Mouse (Mus musculus): ENCODE measurements around the gene Gm11985. TPM values are rescaled to one million over a fixed set of nuclear protein-coding genes. Genes with fewer than 3 reads are reported as not detected.

The Gm11985 gene
- polyA plus RNA-seq, 1 experiment from 2014 or later, result not detected

GRCm38 (mm10) chr11:7199736-7200392 is 11.5 kb upstream of the Gm11985 start:
- H3K36me3 ChIP-seq, result no peaks in the 10 kb centered on the region
- 54% methylated on average over 14 of the region's 14 CpGs for WGBS

GRCm38 (mm10) chr11:7198481-7199256 is 10.3 kb upstream of the Gm11985 start:
- peaks cover 19% of the 10 kb centered on the region for H3K4me1 ChIP-seq
- ATAC-seq (ENCODE audit: insufficient number of reproducible peaks, insufficient read depth, low FRiP score, low TSS enrichment, low read depth), result no peak
- no peaks in the 10 kb centered on the region for H3K9me3 ChIP-seq
- no peak overlapping the region for H3K4me3 ChIP-seq
- 59% methylated on average over 10 of the region's 10 CpGs for WGBS
- no peak overlapping the region for H3K4me2 ChIP-seq
- no peaks in the 10 kb centered on the region for H3K27me3 ChIP-seq
- 0 out of 2 replicates have a peak overlapping the region, but pooled peaks have one; percentile 28 for H3K27ac ChIP-seq
- H3K9ac ChIP-seq, result no peak overlapping the region
- no peaks in the 10 kb centered on the region for H3K36me3 ChIP-seq

More at GRCm38 (mm10) chr11:7199736-7200392, 11.5 kb upstream of the Gm11985 start:
- no peaks in the 10 kb centered on the region for H3K9me3 ChIP-seq
- ATAC-seq (ENCODE audit: insufficient number of reproducible peaks, insufficient read depth, low FRiP score, low TSS enrichment, low read depth), result no peak
- peaks cover 19% of the 10 kb centered on the region for H3K4me1 ChIP-seq
- H3K27me3 ChIP-seq, result no peaks in the 10 kb centered on the region
- no peak overlapping the region for H3K9ac ChIP-seq
- H3K4me2 ChIP-seq, result no peak overlapping the region
- no peak overlapping the region for H3K27ac ChIP-seq
- no peak overlapping the region for H3K4me3 ChIP-seq

GRCm38 (mm10) chr11:7198006-7198405 is 9.6 kb upstream of the Gm11985 start:
- Histone ChIP-seq H3K36me3 (no peaks in the 10 kb centered on the region), H3K27ac (0 out of 2 replicates have a peak overlapping the region, but pooled peaks have one; percentile 28), H3K27me3 (no peaks in the 10 kb centered on the region), H3K4me3 (no peak overlapping the region), H3K9ac (no peak overlapping the region), H3K4me2 (no peak overlapping the region), H3K9me3 (no peaks in the 10 kb centered on the region), H3K4me1 (peaks cover 19% of the 10 kb centered on the region)
- 85% methylated on average over 19 of the region's 19 CpGs for WGBS
- no peak for ATAC-seq (ENCODE audit: insufficient number of reproducible peaks, insufficient read depth, low FRiP score, low TSS enrichment, low read depth)

- Histone ChIP-seq H3K4me1 (peaks cover 17% of the 10 kb centered on the region), H3K9me3 (no peaks in the 10 kb centered on the region), H3K4me3 (no peak within 1 kb of the TSS), H3K27me3 (no peaks in the 10 kb centered on the region), H3K36me3 (no peaks in the 10 kb centered on the region), H3K27ac (0 out of 2 replicates have a peak within 1 kb of the TSS, but pooled peaks have one; percentile 28), H3K4me2 (no peak within 1 kb of the TSS), H3K9ac (no peak within 1 kb of the TSS)
- 58% methylated on average over 12 of the region's 12 CpGs for WGBS
- no peak for ATAC-seq (ENCODE audit: insufficient number of reproducible peaks, insufficient read depth, low FRiP score, low TSS enrichment, low read depth)
These were observed 9.1 kb upstream of the Gm11985 start, which contains the start of gene Igfbp1 for GRCm38 (mm10) chr11:7197491-7197941. Igfbp1 (plus strand) TSS chr11:7197782.

GRCm38 (mm10) chr11:7195312-7195685 is 6.9 kb upstream of the Gm11985 start:
- WGBS, result 80% methylated on average over 4 of the region's 4 CpGs
- Histone ChIP-seq H3K4me3 (no peak overlapping the region), H3K27ac (no peak overlapping the region), H3K9ac (no peak overlapping the region), H3K4me1 (peaks cover 13% of the 10 kb centered on the region), H3K27me3 (no peaks in the 10 kb centered on the region), H3K36me3 (no peaks in the 10 kb centered on the region), H3K9me3 (no peaks in the 10 kb centered on the region), H3K4me2 (no peak overlapping the region)
- no peak for ATAC-seq (ENCODE audit: insufficient number of reproducible peaks, insufficient read depth, low FRiP score, low TSS enrichment, low read depth)

- H3K27ac ChIP-seq, result no peak overlapping the region
- no peak for ATAC-seq (ENCODE audit: insufficient number of reproducible peaks, insufficient read depth, low FRiP score, low TSS enrichment, low read depth)
- H3K9me3 ChIP-seq, result no peaks in the 10 kb centered on the region
- no peaks in the 10 kb centered on the region for H3K27me3 ChIP-seq
- H3K4me3 ChIP-seq, result no peak overlapping the region
- 94% methylated on average over 10 of the region's 10 CpGs for WGBS
- no peak overlapping the region for H3K9ac ChIP-seq
- H3K4me1 ChIP-seq, result peaks cover 13% of the 10 kb centered on the region
- H3K36me3 ChIP-seq, result no peaks in the 10 kb centered on the region
- no peak overlapping the region for H3K4me2 ChIP-seq
These were observed 6.3 kb upstream of the Gm11985 start for GRCm38 (mm10) chr11:7194432-7195311.

GRCm38 (mm10) chr11:7193134-7193533 is 4.8 kb upstream of the Gm11985 start:
- Histone ChIP-seq H3K4me1 (0 out of 2 replicates have a peak, but pooled peaks cover 4% of the 10 kb centered on the region), H3K4me3 (no peak overlapping the region), H3K9ac (no peak overlapping the region), H3K27me3 (no peaks in the 10 kb centered on the region), H3K4me2 (no peak overlapping the region), H3K9me3 (no peaks in the 10 kb centered on the region), H3K27ac (no peak overlapping the region), H3K36me3 (no peaks in the 10 kb centered on the region)
- no peak for ATAC-seq (ENCODE audit: insufficient number of reproducible peaks, insufficient read depth, low FRiP score, low TSS enrichment, low read depth)
- WGBS, result 79% methylated on average over 9 of the region's 9 CpGs

- H3K9ac ChIP-seq, result no peak overlapping the region
- no peaks in the 10 kb centered on the region for H3K9me3 ChIP-seq
- H3K36me3 ChIP-seq, result no peaks in the 10 kb centered on the region
- H3K4me3 ChIP-seq, result no peak overlapping the region
- H3K4me1 ChIP-seq, result 0 out of 2 replicates have a peak, but pooled peaks cover 4% of the 10 kb centered on the region
- no peak overlapping the region for H3K4me2 ChIP-seq
- no peak overlapping the region for H3K27ac ChIP-seq
- no peaks in the 10 kb centered on the region for H3K27me3 ChIP-seq
- 62% methylated on average over 6 of the region's 6 CpGs for WGBS
- ATAC-seq (ENCODE audit: insufficient number of reproducible peaks, insufficient read depth, low FRiP score, low TSS enrichment, low read depth), result no peak
These were observed 4.3 kb upstream of the Gm11985 start for GRCm38 (mm10) chr11:7192710-7193109.

GRCm38 (mm10) chr11:7187472-7187871 is 897 bp downstream of the Gm11985 start:
- H3K9ac ChIP-seq, result no peak overlapping the region
- H3K4me3 ChIP-seq, result no peak overlapping the region
- H3K36me3 ChIP-seq, result no peaks in the 10 kb centered on the region
- no peaks in the 10 kb centered on the region for H3K9me3 ChIP-seq
- 28% methylated on average over 8 of the region's 8 CpGs for WGBS
- H3K27ac ChIP-seq, result no peak overlapping the region
- H3K27me3 ChIP-seq, result no peaks in the 10 kb centered on the region
- H3K4me1 ChIP-seq, result peaks cover 8% of the 10 kb centered on the region; the same call in 1 of the 2 replicates
- no peak for ATAC-seq (ENCODE audit: insufficient number of reproducible peaks, insufficient read depth, low FRiP score, low TSS enrichment, low read depth)
- H3K4me2 ChIP-seq, result no peak overlapping the region

- Histone ChIP-seq H3K9me3 (no peaks in the 10 kb centered on the region), H3K36me3 (no peaks in the 10 kb centered on the region), H3K27ac (no peak overlapping the region), H3K4me1 (peaks cover 8% of the 10 kb centered on the region; the same call in 1 of the 2 replicates), H3K4me3 (no peak overlapping the region), H3K27me3 (no peaks in the 10 kb centered on the region), H3K4me2 (no peak overlapping the region), H3K9ac (no peak overlapping the region)
- ATAC-seq (ENCODE audit: insufficient number of reproducible peaks, insufficient read depth, low FRiP score, low TSS enrichment, low read depth), result no peak
- whole genome bisulfite sequencing, result 15% methylated on average over 1 of the region's 1 CpGs
These were observed 3.9 kb downstream of the Gm11985 start for GRCm38 (mm10) chr11:7184420-7184819.

- H3K27me3 ChIP-seq, result no peaks in the 10 kb centered on the region
- H3K9ac ChIP-seq, result no peak overlapping the region
- H3K9me3 ChIP-seq, result no peaks in the 10 kb centered on the region
- WGBS, result 36% methylated on average over 8 of the region's 8 CpGs
- peaks cover 9% of the 10 kb centered on the region; the same call in 1 of the 2 replicates for H3K4me1 ChIP-seq
- H3K4me3 ChIP-seq, result no peak overlapping the region
- no peaks in the 10 kb centered on the region for H3K36me3 ChIP-seq
- ATAC-seq (ENCODE audit: insufficient number of reproducible peaks, insufficient read depth, low FRiP score, low TSS enrichment, low read depth), result no peak
- H3K4me2 ChIP-seq, result no peak overlapping the region
- H3K27ac ChIP-seq, result no peak overlapping the region
These were observed 5.8 kb downstream of the Gm11985 start for GRCm38 (mm10) chr11:7182409-7183042.

Measured in embryonic facial prominence, embryonic 13.5 days (tissue).